Mouse (Mus musculus) G1E (cell line): ENCODE measurements around the gene Trim61.

ENCODE experiments used
- CTCF ChIP-seq: IDR thresholded peaks from 2 replicates; pipeline ENCODE4 v1.5.1; 2012; ENCODE audit warnings: low read depth, low read length, inconsistent platforms, mixed read lengths
- GATA1 ChIP-seq: IDR thresholded peaks from 2 replicates; pipeline ENCODE4 v1.6.1; 2012; ENCODE audit warnings: borderline replicate concordance, low read length, inconsistent platforms, mixed read lengths
- GATA2 ChIP-seq: IDR thresholded peaks from 2 replicates; pipeline ENCODE4 v1.6.1; 2012; ENCODE audit warnings: low read depth, low read length, inconsistent platforms, borderline replicate concordance
- TAL1 ChIP-seq: conservative IDR thresholded peaks from 2 replicates; pipeline ENCODE4 v1.6.1; 2012; ENCODE audit warnings: low read depth, low read length, inconsistent platforms, mixed read lengths

GRCm38 (mm10) chr8:65047193-65047592 is 28.9 kb upstream of the Trim61 start:
- TF ChIP-seq CTCF (no peak), TAL1 (no peak), GATA1 (no peak), GATA2 (no peak)
